11 mouse cellular contexts compared by ENCODE assay signal in the genomic region with DNA sequence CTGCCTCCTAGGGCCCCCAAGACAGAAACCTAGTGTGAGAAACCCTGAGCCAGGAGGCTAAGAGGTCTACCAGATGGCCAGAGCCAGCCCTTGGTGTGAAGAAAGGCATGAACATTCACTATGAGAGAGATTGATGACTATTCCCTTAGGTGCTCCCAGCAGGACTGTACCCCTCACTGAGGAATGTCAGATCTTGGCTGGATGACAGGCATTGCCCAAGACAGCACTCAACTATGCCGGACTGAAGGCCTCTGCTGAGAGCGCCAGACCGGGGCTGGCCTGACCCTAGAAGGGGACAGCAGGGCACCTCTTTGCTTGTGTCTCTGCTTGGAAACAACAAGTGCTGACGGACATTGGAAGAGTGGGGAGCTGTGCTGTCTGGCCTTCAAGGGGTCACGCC. TPM values are rescaled to one million over a fixed set of nuclear protein-coding genes. Genes with fewer than 3 reads are reported as not detected.
DNase-seq lines count a peak whose midpoint lies in the region; ATAC-seq and TF ChIP-seq lines count a peak whose summit lies in the region.
"Had no signal": no experiment of that assay in that cellular context is flagged by ENCODE, and none has a peak within 500 bp of the region (broad histone marks: within the 10 kb centered on the region; RNA-seq: fewer than 3 reads in every experiment).

No protein-coding gene starts in this region.

- TF ChIP-seq CTCF in heart, adult 2 months (IDR thresholded peaks at IDR 0.05), result no peak
- no peak for TF ChIP-seq CTCF in lung, postnatal 0 days (IDR thresholded peaks at IDR 0.05)

- no peak for DNase-seq in heart, adult 2 months
- DNase-seq in lung, postnatal 0 days (ENCODE audit: low spot score), result peak; percentile 62
- DNase-seq in T-cell, adult 2 months (ENCODE audit: low spot score), result no peak
- DNase-seq in thymus, adult 18-20 months, result no peak
- DNase-seq: embryo, embryonic 11 days; kidney, postnatal 36 days; left cerebral cortex, postnatal 4 days had no signal

- H3K9ac ChIP-seq in heart, embryonic 14.5 days (ENCODE audit: low read length), result no peak overlapping the region
- H3K9ac ChIP-seq in heart, adult 2 months (ENCODE audit: low read depth, low read length), result no peak overlapping the region
- H3K9ac ChIP-seq in neural tube, embryonic 14.5 days (replicated peaks; ENCODE audit: low read depth, low read length), result no peak overlapping the region
- no peak overlapping the region for H3K9ac ChIP-seq in neural tube, embryonic 15.5 days (replicated peaks)
- H3K9ac ChIP-seq in lung, postnatal 0 days (replicated peaks; ENCODE audit: low read depth), result no peak overlapping the region

- no peak overlapping the region for H3K4me2 ChIP-seq in heart, embryonic 14.5 days (ENCODE audit: low read length)
- no peak overlapping the region for H3K4me2 ChIP-seq in neural tube, embryonic 14.5 days (ENCODE audit: low read depth, low read length)
- no peak overlapping the region for H3K4me2 ChIP-seq in neural tube, embryonic 15.5 days
- no peak overlapping the region for H3K4me2 ChIP-seq in lung, postnatal 0 days (replicated peaks; ENCODE audit: low read depth, low read length)

- no peaks in the 10 kb centered on the region for H3K79me2 ChIP-seq in heart, adult 2 months (replicated peaks; ENCODE audit: control insufficient read depth, insufficient read depth, low read length)

- no peak for TF ChIP-seq POLR2A in heart, adult 2 months (IDR thresholded peaks at IDR 0.05; ENCODE audit: insufficient read depth, low read depth, low read length)

- H3K4me3 ChIP-seq in heart, embryonic 14.5 days (ENCODE audit: control insufficient read depth in 1 of 2, insufficient read depth in 1 of 2, low read depth in 1 of 2, low read length in 2 of 2), result no peak overlapping the region
- no peak overlapping the region for H3K4me3 ChIP-seq in heart, adult 2 months
- no peak overlapping the region for H3K4me3 ChIP-seq in neural tube, embryonic 14.5 days (ENCODE audit: low read depth, low read length)
- H3K4me3 ChIP-seq in neural tube, embryonic 15.5 days (replicated peaks), result no peak overlapping the region
- H3K4me3 ChIP-seq in lung, postnatal 0 days (ENCODE audit: low read depth, low read length), result no peak overlapping the region

- 56% methylated on average over 5 of the region's 5 CpGs for WGBS in heart, embryonic 14.5 days
- WGBS in heart, adult 2 months, result 62% methylated on average over 5 of the region's 5 CpGs
- WGBS in neural tube, embryonic 14.5 days, result 84% methylated on average over 5 of the region's 5 CpGs
- WGBS in neural tube, embryonic 15.5 days, result 88% methylated on average over 5 of the region's 5 CpGs
- 45% methylated on average over 5 of the region's 5 CpGs for WGBS in lung, postnatal 0 days

- peaks cover 5 to 12% of the 10 kb centered on the region in 2 experiments; a peak in 2 of 4 replicates for H3K4me1 ChIP-seq in heart, embryonic 14.5 days (ENCODE audit: control insufficient read depth in 2 of 2, insufficient read depth in 2 of 2, low read length in 2 of 2)
- peaks cover 2% of the 10 kb centered on the region for H3K4me1 ChIP-seq in heart, adult 2 months (ENCODE audit: control insufficient read depth, insufficient read depth, low read length)
- H3K4me1 ChIP-seq in neural tube, embryonic 14.5 days (ENCODE audit: control insufficient read depth, insufficient read depth, low read length), result no peaks in the 10 kb centered on the region
- peaks cover 8% of the 10 kb centered on the region; the same call in 1 of the 2 replicates for H3K4me1 ChIP-seq in neural tube, embryonic 15.5 days
- H3K4me1 ChIP-seq in lung, postnatal 0 days (ENCODE audit: insufficient read depth, low read depth, low read length), result no peaks in the 10 kb centered on the region

- no peaks in the 10 kb centered on the region for H3K9me3 ChIP-seq in heart, embryonic 14.5 days (ENCODE audit: control insufficient read depth, low read length)
- no peaks in the 10 kb centered on the region for H3K9me3 ChIP-seq in neural tube, embryonic 14.5 days (ENCODE audit: control insufficient read depth, low read length)
- no peaks in the 10 kb centered on the region for H3K9me3 ChIP-seq in neural tube, embryonic 15.5 days (replicated peaks)
- no peaks in the 10 kb centered on the region for H3K9me3 ChIP-seq in lung, postnatal 0 days (ENCODE audit: low read length)

- 0 out of 2 replicates have a peak, but pooled peaks have one; percentile 28 for ATAC-seq in heart, embryonic 14.5 days (ENCODE audit: insufficient number of reproducible peaks, insufficient read depth, low FRiP score, low read depth)
- ATAC-seq in neural tube, embryonic 14.5 days (ENCODE audit: low read depth), result 0 out of 2 replicates have a peak, but pooled peaks have one; percentile 22
- no peak for ATAC-seq in neural tube, embryonic 15.5 days (ENCODE audit: low FRiP score)
- peak; percentile 53 for ATAC-seq in lung, postnatal 0 days

- no peak for TF ChIP-seq EP300 in heart, adult 2 months (IDR thresholded peaks at IDR 0.05; ENCODE audit: insufficient read depth, low read depth, low read length)
- no peak for TF ChIP-seq EP300 in lung, postnatal 0 days (IDR thresholded peaks at IDR 0.05)

- intact Hi-C loops in heart, adult 2 months (cut with DNase I), result loop anchor here (5.0 kb wide), 1 partner anchor 88 kb away; no protein-coding TSS in a partner anchor

- H3K27ac ChIP-seq in heart, embryonic 14.5 days (replicated peaks in 1 of 2; ENCODE audit: control insufficient read depth in 1 of 2, insufficient read depth in 1 of 2, low read depth in 2 of 2, low read length in 2 of 2), result no peak overlapping the region
- H3K27ac ChIP-seq in heart, adult 2 months, result no peak overlapping the region
- no peak overlapping the region for H3K27ac ChIP-seq in neural tube, embryonic 14.5 days (ENCODE audit: low read depth, low read length)
- H3K27ac ChIP-seq in neural tube, embryonic 15.5 days (replicated peaks), result no peak overlapping the region
- no peak overlapping the region for H3K27ac ChIP-seq in lung, postnatal 0 days (ENCODE audit: low read length)

- peaks cover 86% of the 10 kb centered on the region for H3K36me3 ChIP-seq in heart, embryonic 14.5 days (ENCODE audit: control insufficient read depth, insufficient read depth, low read length)
- 0 out of 2 replicates have a peak, but pooled peaks cover 3% of the 10 kb centered on the region for H3K36me3 ChIP-seq in heart, adult 2 months (ENCODE audit: control insufficient read depth, insufficient read depth, low read length)
- peaks cover 52% of the 10 kb centered on the region for H3K36me3 ChIP-seq in neural tube, embryonic 14.5 days (ENCODE audit: control insufficient read depth, insufficient read depth, low read length)
- H3K36me3 ChIP-seq in neural tube, embryonic 15.5 days, result peaks cover 72% of the 10 kb centered on the region
- H3K36me3 ChIP-seq in lung, postnatal 0 days (ENCODE audit: insufficient read depth, low read length), result peaks cover 42% of the 10 kb centered on the region

- H3K27me3 ChIP-seq in heart, embryonic 14.5 days (ENCODE audit: control insufficient read depth, insufficient read depth, low read length), result no peaks in the 10 kb centered on the region
- H3K27me3 ChIP-seq in heart, adult 2 months (ENCODE audit: control insufficient read depth, insufficient read depth, low read length), result no peaks in the 10 kb centered on the region
- no peaks in the 10 kb centered on the region for H3K27me3 ChIP-seq in neural tube, embryonic 14.5 days (ENCODE audit: control insufficient read depth, insufficient read depth, low read length)
- no peaks in the 10 kb centered on the region for H3K27me3 ChIP-seq in neural tube, embryonic 15.5 days (replicated peaks)
- no peaks in the 10 kb centered on the region for H3K27me3 ChIP-seq in lung, postnatal 0 days (replicated peaks; ENCODE audit: insufficient read depth, low read length)

RNA-seq across cellular contexts. Expression of a gene that starts 16.1 kb away (rescaled TPM):
- polyA plus RNA-seq in heart, embryonic 14.5 days (2014; fragmentation: Nextera tagmentation; extraction: Ambion mirVana), result 1.3 and 1.6 TPM in 2 replicates
- under 1 TPM; 0.13 to 0.39 TPM for total RNA-seq in heart, adult 2 months (2021)
- 0.78 and 0.85 TPM in 2 replicates for polyA plus RNA-seq in heart, adult 2 months (2012; rRNA removed)
- polyA plus RNA-seq in neural tube, embryonic 14.5 days (2014; fragmentation: Nextera tagmentation; extraction: Ambion mirVana), result 5.6 and 6.4 TPM in 2 replicates
- 6.7 and 7.7 TPM in 2 replicates for polyA plus RNA-seq in neural tube, embryonic 15.5 days (2015; fragmentation: Nextera tagmentation; extraction: Ambion mirVana)
- 15.6 and 17.1 TPM in 2 replicates for polyA plus RNA-seq in lung, postnatal 0 days (2015; fragmentation: Nextera tagmentation; extraction: Ambion mirVana)
- total RNA-seq: granulocyte monocyte progenitor cell, adult 5-6 weeks had no signal
